29 mouse cellular contexts compared by ENCODE assay signal in the genomic region with DNA sequence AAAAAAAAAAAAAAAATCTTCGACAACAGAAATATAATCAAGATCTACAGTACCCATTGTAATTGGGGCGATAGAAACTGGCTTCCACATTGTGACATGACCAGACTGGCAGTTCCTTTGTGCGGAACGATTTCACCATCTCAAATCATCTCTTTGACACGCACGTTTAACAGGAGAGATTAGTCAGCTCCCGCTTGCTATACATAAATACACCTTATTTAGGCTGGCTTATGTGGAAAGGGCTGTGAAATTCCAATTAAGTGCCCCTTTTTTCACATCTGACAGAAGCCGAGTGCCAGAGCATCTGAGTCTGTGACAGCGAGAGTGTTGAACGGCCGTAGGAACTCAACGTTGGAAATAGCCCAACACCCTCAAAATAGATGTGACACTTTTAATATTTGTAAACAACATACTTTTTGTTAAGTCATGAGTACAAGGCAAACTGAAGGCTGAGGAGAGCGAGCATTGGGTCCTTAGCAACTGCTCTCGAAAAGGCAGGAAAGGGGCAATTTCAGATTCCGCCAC. TPM values are rescaled to one million over a fixed set of nuclear protein-coding genes. Genes with fewer than 3 reads are reported as not detected.
A peak's percentile ranks its signal among the peaks of the same experiment; 100 is the strongest.
DNase-seq lines count a peak whose midpoint lies in the region; ATAC-seq and TF ChIP-seq lines count a peak whose summit lies in the region.
"Had no signal": no experiment of that assay in that cellular context is flagged by ENCODE, and none has a peak within 500 bp of the region (broad histone marks: within the 10 kb centered on the region; RNA-seq: fewer than 3 reads in every experiment).

No protein-coding gene starts in this region.

- WGBS in embryonic facial prominence, embryonic 14.5 days, result 76% methylated on average over 15 of the region's 15 CpGs
- 76% methylated on average over 15 of the region's 15 CpGs for WGBS in embryonic facial prominence, embryonic 10.5 days
- 80% methylated on average over 15 of the region's 15 CpGs for WGBS in kidney, postnatal 0 days

- H3K27me3 ChIP-seq in embryonic facial prominence, embryonic 14.5 days (replicated peaks; ENCODE audit: control insufficient read depth, insufficient read depth, low read length), result peaks cover 17% of the 10 kb centered on the region
- peaks cover 87% of the 10 kb centered on the region for H3K27me3 ChIP-seq in embryonic facial prominence, embryonic 10.5 days (replicated peaks; ENCODE audit: low read depth, poor library complexity, severe bottlenecking)
- H3K27me3 ChIP-seq in kidney, postnatal 0 days (ENCODE audit: insufficient read depth, low read length), result no peaks in the 10 kb centered on the region
- H3K27me3 ChIP-seq: megakaryocyte, embryonic 14.5 days had no signal

- H3K4me2 ChIP-seq in embryonic facial prominence, embryonic 14.5 days (ENCODE audit: low read depth, low read length), result no peak overlapping the region
- H3K4me2 ChIP-seq in kidney, postnatal 0 days (ENCODE audit: low read length), result no peak overlapping the region
- H3K4me2 ChIP-seq: heart, embryonic 13.5 days; hindbrain, embryonic 14.5 days; liver, embryonic 12.5 days; neural tube, embryonic 15.5 days had no signal

- H3K27ac ChIP-seq in embryonic facial prominence, embryonic 14.5 days (replicated peaks; ENCODE audit: low read depth, low read length), result no peak overlapping the region
- no peak overlapping the region for H3K27ac ChIP-seq in embryonic facial prominence, embryonic 10.5 days (replicated peaks)
- H3K27ac ChIP-seq in kidney, postnatal 0 days, result no peak overlapping the region
- H3K27ac ChIP-seq: heart, embryonic 13.5 days; hindbrain, embryonic 14.5 days; liver, embryonic 12.5 days; neural tube, embryonic 15.5 days had no signal

- no peak overlapping the region for H3K4me3 ChIP-seq in embryonic facial prominence, embryonic 14.5 days (ENCODE audit: low read depth, low read length)
- no peak overlapping the region for H3K4me3 ChIP-seq in embryonic facial prominence, embryonic 10.5 days
- H3K4me3 ChIP-seq in kidney, postnatal 0 days (replicated peaks; ENCODE audit: low read depth, low read length), result no peak overlapping the region
- H3K4me3 ChIP-seq: heart, embryonic 13.5 days; liver, embryonic 12.5 days; megakaryocyte, embryonic 14.5 days; neural tube, embryonic 15.5 days had no signal

- DNase-seq in embryonic facial prominence, embryonic 14.5 days (ENCODE audit: low spot score), result peak; percentile 38
- no peak for DNase-seq in embryonic facial prominence, embryonic 10.5 days (ENCODE audit: low spot score)
- DNase-seq in kidney, postnatal 0 days (ENCODE audit: low spot score), result peak; percentile 34
- no peak for DNase-seq in kidney, adult 11 months
- DNase-seq in brain, embryonic 14.5 days (ENCODE audit: low read depth), result peak; percentile 71
- peak; percentile 33 for DNase-seq in retina, embryonic 14.5 days (ENCODE audit: low spot score)
- DNase-seq in thymus, adult 18-20 months, result no peak
- DNase-seq: adrenal gland, postnatal 10 days; cerebellum, adult 11-12 months; cerebellum, adult 9-11 months; gastrocnemius, postnatal 10 days; heart, postnatal 10 days; kidney, postnatal 25 days; left cerebral cortex, postnatal 4 days; liver, postnatal 0 days; lung, postnatal 4 days; right cerebral cortex, adult 18-20 months; spleen, adult 18-20 months; thymus, postnatal 25 days had no signal

- H3K9me3 ChIP-seq in embryonic facial prominence, embryonic 14.5 days (ENCODE audit: control insufficient read depth, low read length), result no peaks in the 10 kb centered on the region
- no peaks in the 10 kb centered on the region for H3K9me3 ChIP-seq in embryonic facial prominence, embryonic 10.5 days
- H3K9me3 ChIP-seq in kidney, postnatal 0 days (replicated peaks; ENCODE audit: low read length), result no peaks in the 10 kb centered on the region
- H3K9me3 ChIP-seq: G1E; heart, embryonic 13.5 days; neural tube, embryonic 15.5 days had no signal

- no peak for ATAC-seq in embryonic facial prominence, embryonic 14.5 days (ENCODE audit: low read depth)
- no peak for ATAC-seq in kidney, postnatal 0 days (replicated peaks; ENCODE audit: low FRiP score, low read depth)
- ATAC-seq: intestine, postnatal 0 days; liver, embryonic 12.5 days; liver, postnatal 0 days had no signal

- H3K9ac ChIP-seq in embryonic facial prominence, embryonic 14.5 days (ENCODE audit: low read depth, low read length), result no peak overlapping the region
- no peak overlapping the region for H3K9ac ChIP-seq in kidney, postnatal 0 days (ENCODE audit: low read depth, low read length)
- H3K9ac ChIP-seq: heart, embryonic 13.5 days; hindbrain, embryonic 14.5 days; liver, embryonic 12.5 days; liver, postnatal 0 days; neural tube, embryonic 15.5 days had no signal

- no peak for TF ChIP-seq CTCF in kidney, postnatal 0 days (IDR thresholded peaks at IDR 0.05; ENCODE audit: low read depth)
- TF ChIP-seq CTCF in brain, embryonic 14.5 days (IDR thresholded peaks at IDR 0.05; ENCODE audit: borderline replicate concordance, extremely low read depth, insufficient read depth, insufficient read length), result no peak

- no peak for TF ChIP-seq POLR2A in brain, embryonic 14.5 days (IDR thresholded peaks at IDR 0.05; ENCODE audit: borderline replicate concordance, extremely low read depth, insufficient read depth, insufficient read length, poor library complexity, severe bottlenecking)

- H3K36me3 ChIP-seq in embryonic facial prominence, embryonic 14.5 days (ENCODE audit: control insufficient read depth, insufficient read depth, low read length), result no peaks in the 10 kb centered on the region
- no peaks in the 10 kb centered on the region for H3K36me3 ChIP-seq in embryonic facial prominence, embryonic 10.5 days (replicated peaks)
- no peaks in the 10 kb centered on the region for H3K36me3 ChIP-seq in kidney, postnatal 0 days (ENCODE audit: insufficient read depth, low read length)
- H3K36me3 ChIP-seq: G1E; heart, embryonic 13.5 days; liver, embryonic 12.5 days; neural tube, embryonic 15.5 days had no signal

- H3K4me1 ChIP-seq in embryonic facial prominence, embryonic 14.5 days (ENCODE audit: control insufficient read depth, insufficient read depth, low read length), result peaks cover 6% of the 10 kb centered on the region; the same call in 1 of the 2 replicates
- peaks cover 24% of the 10 kb centered on the region for H3K4me1 ChIP-seq in embryonic facial prominence, embryonic 10.5 days
- no peaks in the 10 kb centered on the region for H3K4me1 ChIP-seq in kidney, postnatal 0 days (replicated peaks; ENCODE audit: insufficient read depth, low read length)
- H3K4me1 ChIP-seq: heart, embryonic 13.5 days; liver, embryonic 12.5 days; megakaryocyte, embryonic 14.5 days had no signal

RNA-seq across cellular contexts. Expression of gene Dbx2, which starts 12.2 kb away (rescaled TPM):
- polyA plus RNA-seq in embryonic facial prominence, embryonic 14.5 days (2014; fragmentation: Nextera tagmentation; extraction: Ambion mirVana), result 0.19 and 1.5 TPM in 2 replicates
- polyA plus RNA-seq in embryonic facial prominence, embryonic 10.5 days (2016; fragmentation: Nextera tagmentation; extraction: Ambion mirVana), result 0.46 and 4.6 TPM in 2 replicates
- polyA plus RNA-seq in kidney, postnatal 0 days (2015; fragmentation: Nextera tagmentation; extraction: Ambion mirVana), result 0.18 TPM in 1 of 2 replicates, not detected in the other
- 0.77 and 2.1 TPM in 2 replicates for polyA plus RNA-seq in brain, embryonic 14.5 days (2012; rRNA removed)
- polyA plus RNA-seq: heart, embryonic 13.5 days; intestine, postnatal 0 days; kidney, embryonic 14.5 days; liver, embryonic 12.5 days; liver, postnatal 0 days; lung, embryonic 16.5 days; stomach, embryonic 16.5 days had no signal

Comparison
In these comparisons a context has a peak if more than half of its experiments do, and no peak if none do; other contexts are left out.
1. DNase-seq: peak in embryonic facial prominence, embryonic 14.5 days (single experiment), kidney, postnatal 0 days (single experiment), brain, embryonic 14.5 days (single experiment) and retina, embryonic 14.5 days (single experiment); none in embryonic facial prominence, embryonic 10.5 days (single experiment), kidney, adult 11 months (single experiment) and thymus, adult 18-20 months (0 of 2).